Mouse (Mus musculus) G1E (cell line): ENCODE data around the gene Zfp710.

Experiments
- CTCF ChIP-seq: IDR thresholded peaks from 2 replicates; pipeline ENCODE4 v1.5.1; 2012; ENCODE audit warnings: low read depth, low read length, inconsistent platforms, mixed read lengths
- GATA1 ChIP-seq: IDR thresholded peaks from 2 replicates; pipeline ENCODE4 v1.6.1; 2012; ENCODE audit warnings: borderline replicate concordance, low read length, inconsistent platforms, mixed read lengths
- GATA2 ChIP-seq: IDR thresholded peaks from 2 replicates; pipeline ENCODE4 v1.6.1; 2012; ENCODE audit warnings: low read depth, low read length, inconsistent platforms, borderline replicate concordance
- TAL1 ChIP-seq: conservative IDR thresholded peaks from 2 replicates; pipeline ENCODE4 v1.6.1; 2012; ENCODE audit warnings: low read depth, low read length, inconsistent platforms, mixed read lengths

DNA sequence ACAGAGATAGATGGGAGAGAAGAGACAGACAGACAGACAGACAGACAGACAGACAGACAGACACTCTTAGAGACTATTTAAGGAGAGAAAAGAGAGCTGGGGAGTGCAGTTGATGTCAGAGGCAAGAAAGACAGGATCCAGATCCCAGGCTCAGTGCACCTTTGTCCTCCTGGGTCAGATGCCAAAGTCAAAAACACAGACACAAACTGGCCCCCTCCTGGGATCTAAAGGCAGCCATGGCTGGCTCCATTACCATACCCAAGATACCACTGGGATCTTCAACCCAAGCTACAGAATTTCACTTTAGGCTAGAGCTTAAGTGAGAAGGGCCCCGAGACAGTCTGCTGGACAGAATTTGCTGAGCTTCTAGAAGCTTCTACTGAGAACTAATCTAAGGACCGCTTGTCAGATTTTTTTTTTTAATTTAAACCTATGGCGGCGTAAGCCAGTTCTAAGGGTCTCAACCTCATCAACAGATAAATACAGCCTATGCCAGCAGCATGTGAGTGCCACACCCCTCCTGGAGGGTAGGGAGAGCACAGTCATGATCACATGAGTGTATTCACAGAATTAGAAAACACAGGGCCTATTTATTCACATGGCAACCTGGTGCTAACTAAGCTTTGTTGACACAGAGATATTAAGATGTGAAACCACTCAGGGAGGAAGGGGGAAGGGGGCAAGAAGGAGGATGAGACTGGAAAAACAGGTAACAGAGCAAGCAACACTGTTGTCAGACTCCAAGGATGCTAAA is 81.2 kb downstream of the Zfp710 start:
- TF ChIP-seq CTCF, result no peak
- TF ChIP-seq GATA1, result no peak
- no peak for TF ChIP-seq GATA2
- TF ChIP-seq TAL1, result no peak
